Comparison of ENCODE assay signal across 11 mouse cellular contexts in genomic region chr8:13462392-13462791, GRCm38 (mm10). TPM values are rescaled to one million over a fixed set of nuclear protein-coding genes. Genes with fewer than 3 reads are reported as not detected.
A peak's percentile ranks its signal among the peaks of the same experiment; 100 is the strongest.
DNase-seq lines count a peak whose midpoint lies in the region; ATAC-seq and TF ChIP-seq lines count a peak whose summit lies in the region.
"Had no signal": no experiment of that assay in that cellular context is flagged by ENCODE, and none has a peak within 500 bp of the region (broad histone marks: within the 10 kb centered on the region; RNA-seq: fewer than 3 reads in every experiment).

No protein-coding gene starts in this region.

- H3K9ac ChIP-seq in heart, adult 2 months (ENCODE audit: low read depth, low read length) = no peak overlapping the region
- H3K9ac ChIP-seq: embryonic facial prominence, embryonic 12.5 days had no signal

- no peak for TF ChIP-seq POLR2A in heart, adult 2 months (IDR thresholded peaks at IDR 0.05; ENCODE audit: insufficient read depth, low read depth, low read length)

- no peak for TF ChIP-seq EP300 in heart, adult 2 months (IDR thresholded peaks at IDR 0.05; ENCODE audit: insufficient read depth, low read depth, low read length)

- intact Hi-C loops in heart, adult 2 months (cut with DNase I) = loop anchor here (1.0 kb wide), 1 partner anchor 51 kb away; no protein-coding TSS in a partner anchor

- no peaks in the 10 kb centered on the region for H3K27me3 ChIP-seq in heart, adult 2 months (ENCODE audit: control insufficient read depth, insufficient read depth, low read length)
- H3K27me3 ChIP-seq in heart, embryonic 10.5 days (ENCODE audit: insufficient read depth, poor library complexity, severe bottlenecking) = no peaks in the 10 kb centered on the region
- H3K27me3 ChIP-seq in forebrain, embryonic 10.5 days (ENCODE audit: poor library complexity, severe bottlenecking) = no peaks in the 10 kb centered on the region
- H3K27me3 ChIP-seq: embryonic facial prominence, embryonic 12.5 days had no signal

- 29% methylated on average over 10 of the region's 10 CpGs for WGBS in heart, adult 2 months
- WGBS in heart, embryonic 10.5 days = 84% methylated on average over 10 of the region's 10 CpGs
- WGBS in forebrain, embryonic 10.5 days = 87% methylated on average over 10 of the region's 10 CpGs

- H3K9me3 ChIP-seq in heart, embryonic 10.5 days = no peaks in the 10 kb centered on the region
- no peaks in the 10 kb centered on the region for H3K9me3 ChIP-seq in forebrain, embryonic 10.5 days
- H3K9me3 ChIP-seq: embryonic facial prominence, embryonic 12.5 days had no signal

- H3K4me3 ChIP-seq in heart, adult 2 months = no peak overlapping the region
- no peak overlapping the region for H3K4me3 ChIP-seq in heart, embryonic 10.5 days
- H3K4me3 ChIP-seq in forebrain, embryonic 10.5 days = no peak overlapping the region
- H3K4me3 ChIP-seq: embryonic facial prominence, embryonic 12.5 days had no signal

- ATAC-seq in megakaryocyte progenitor cell, adult 5-6 weeks (replicated peaks; ENCODE audit: poor library complexity) = no peak

- H3K79me2 ChIP-seq in heart, adult 2 months (replicated peaks; ENCODE audit: control insufficient read depth, insufficient read depth, low read length) = no peaks in the 10 kb centered on the region

- H3K36me3 ChIP-seq in heart, adult 2 months (ENCODE audit: control insufficient read depth, insufficient read depth, low read length) = no peaks in the 10 kb centered on the region
- no peaks in the 10 kb centered on the region; the same call in 1 of the 2 replicates for H3K36me3 ChIP-seq in heart, embryonic 10.5 days
- H3K36me3 ChIP-seq in forebrain, embryonic 10.5 days (replicated peaks) = no peaks in the 10 kb centered on the region
- H3K36me3 ChIP-seq: embryonic facial prominence, embryonic 12.5 days had no signal

- H3K4me1 ChIP-seq in heart, adult 2 months (ENCODE audit: control insufficient read depth, insufficient read depth, low read length) = peaks cover 6% of the 10 kb centered on the region
- H3K4me1 ChIP-seq in heart, embryonic 10.5 days = peaks cover 10% of the 10 kb centered on the region; the same call in 1 of the 2 replicates
- H3K4me1 ChIP-seq in forebrain, embryonic 10.5 days = 0 out of 2 replicates have a peak, but pooled peaks cover 2% of the 10 kb centered on the region
- H3K4me1 ChIP-seq: embryonic facial prominence, embryonic 12.5 days had no signal

- peak; percentile 63 to 69 for DNase-seq in heart, adult 2 months
- no peak for DNase-seq in heart, embryonic 10.5 days (ENCODE audit: low spot score)
- peak; percentile 83 to 96 for DNase-seq in adrenal gland, adult (ENCODE audit: inconsistent age in 2 of 2, low spot score in 1 of 2)
- DNase-seq in kidney, adult 9 months = peak; percentile 98
- peak; percentile 85 for DNase-seq in lung, postnatal 14 days
- no peak for DNase-seq in forebrain, embryonic 10.5 days (ENCODE audit: extremely low spot score, low spot score)
- DNase-seq in B cell, adult 2 months = no peak

- TF ChIP-seq CTCF in heart, adult 2 months (IDR thresholded peaks at IDR 0.05) = no peak

- H3K27ac ChIP-seq in heart, adult 2 months = peak overlapping the region; percentile 33; the same call in 1 of the 2 replicates
- no peak overlapping the region for H3K27ac ChIP-seq in heart, embryonic 10.5 days
- no peak overlapping the region for H3K27ac ChIP-seq in forebrain, embryonic 10.5 days
- H3K27ac ChIP-seq: embryonic facial prominence, embryonic 12.5 days had no signal

RNA-seq across cellular contexts. Expression of gene Tmem255b, which starts 27.4 kb away (rescaled TPM):
- total RNA-seq in heart, adult 2 months (2021) = 1 to 10 TPM; 4.8 to 8.0 TPM
- polyA plus RNA-seq in heart, adult 2 months (2012; rRNA removed) = 10.2 and 17.0 TPM in 2 replicates
- polyA plus RNA-seq in heart, embryonic 10.5 days (2016; fragmentation: Nextera tagmentation; extraction: Ambion mirVana) = 0.18 TPM in 1 of 2 replicates, not detected in the other
- polyA plus RNA-seq in forebrain, embryonic 10.5 days (2016; fragmentation: Nextera tagmentation; extraction: Ambion mirVana) = 0.19 and 0.22 TPM in 2 replicates
- not detected in 2 replicates for total RNA-seq in megakaryocyte progenitor cell, adult 5-6 weeks (2015)
- total RNA-seq in megakaryocyte progenitor cell, adult 5-6 weeks (2017) = not detected in 2 replicates
- total RNA-seq: CH12.LX had no signal

RNA-seq across cellular contexts. Expression of gene Gas6, which starts 31.9 kb away (rescaled TPM):
- total RNA-seq in heart, adult 2 months (2021) = 100 to 1,000 TPM; 114 to 129 TPM
- 133 and 153 TPM in 2 replicates for polyA plus RNA-seq in heart, adult 2 months (2012; rRNA removed)
- 13.8 and 23.3 TPM in 2 replicates for polyA plus RNA-seq in heart, embryonic 10.5 days (2016; fragmentation: Nextera tagmentation; extraction: Ambion mirVana)
- 6.1 and 7.6 TPM in 2 replicates for polyA plus RNA-seq in forebrain, embryonic 10.5 days (2016; fragmentation: Nextera tagmentation; extraction: Ambion mirVana)
- not detected in 2 replicates for total RNA-seq in megakaryocyte progenitor cell, adult 5-6 weeks (2015)
- 0.12 and 0.84 TPM in 2 replicates for total RNA-seq in megakaryocyte progenitor cell, adult 5-6 weeks (2017)
- total RNA-seq: CH12.LX had no signal

RNA-seq across cellular contexts. Expression of gene Grk1, which starts 57.5 kb away (rescaled TPM):
- total RNA-seq in heart, adult 2 months (2021) = under 1 TPM; 0.05 TPM
- not detected in 2 replicates for polyA plus RNA-seq in heart, adult 2 months (2012; rRNA removed)
- polyA plus RNA-seq in heart, embryonic 10.5 days (2016; fragmentation: Nextera tagmentation; extraction: Ambion mirVana) = 0.10 TPM in 1 of 2 replicates, not detected in the other
- polyA plus RNA-seq in forebrain, embryonic 10.5 days (2016; fragmentation: Nextera tagmentation; extraction: Ambion mirVana) = 0.04 TPM in 2 replicates
- not detected in 2 replicates for total RNA-seq in megakaryocyte progenitor cell, adult 5-6 weeks (2015)
- 0.07 TPM in 1 of 2 replicates, not detected in the other for total RNA-seq in megakaryocyte progenitor cell, adult 5-6 weeks (2017)
- total RNA-seq: CH12.LX had no signal
- polyA plus RNA-seq: embryonic facial prominence, embryonic 12.5 days; gonadal fat pad, adult 2 months had no signal

Comparison
In these comparisons a context has a peak if more than half of its experiments do, and no peak if none do; other contexts are left out.
1. DNase-seq: peak in heart, adult 2 months (2 of 2), adrenal gland, adult (2 of 2), kidney, adult 9 months (single experiment) and lung, postnatal 14 days (single experiment); none in heart, embryonic 10.5 days (single experiment), forebrain, embryonic 10.5 days (single experiment) and B cell, adult 2 months (0 of 2).